Mouse (Mus musculus): ENCODE results near the gene Fbxl2.
"Not testable (repeated sequence)": the region's sequence is repeated elsewhere in the genome, so short reads cannot be mapped to it uniquely, and the experiment has no call there.

Fbxl2 gene

GRCm38 (mm10) chr9:114046028-114046427, at the start of gene Fbxl2:
Fbxl2 (minus strand) TSS chr9:114046191.
- DNase-seq = no peak

DNA sequence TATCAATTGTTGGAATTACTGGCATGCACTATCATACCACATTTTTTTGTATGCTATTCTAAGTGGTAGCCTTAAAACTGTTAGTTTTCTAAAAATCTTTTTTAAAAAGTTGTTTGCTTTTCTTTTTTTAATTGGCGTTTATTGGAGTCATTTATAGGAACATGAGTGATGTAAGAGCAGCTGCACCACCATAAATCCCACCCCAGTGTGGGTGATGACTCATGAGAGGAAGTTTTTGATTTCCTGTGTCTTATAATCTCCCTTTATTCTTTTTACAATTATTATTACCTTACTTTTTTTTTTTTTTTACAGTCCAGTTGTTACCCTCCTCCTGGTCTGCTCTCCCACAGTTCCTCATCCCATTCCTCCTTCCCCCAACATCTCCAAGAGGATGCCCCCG, 48.9 kb upstream of the Fbxl2 start:
- DNase-seq = no peak

- DNase-seq = peak in 1 of 2 experiments; percentile 30
Observed at GRCm38 (mm10) chr9:114092188-114092587, 46.2 kb upstream of the Fbxl2 start.

- not testable (repeated sequence) for DNase-seq
Observed at GRCm38 (mm10) chr9:114088885-114089284, 42.9 kb upstream of the Fbxl2 start.

DNA sequence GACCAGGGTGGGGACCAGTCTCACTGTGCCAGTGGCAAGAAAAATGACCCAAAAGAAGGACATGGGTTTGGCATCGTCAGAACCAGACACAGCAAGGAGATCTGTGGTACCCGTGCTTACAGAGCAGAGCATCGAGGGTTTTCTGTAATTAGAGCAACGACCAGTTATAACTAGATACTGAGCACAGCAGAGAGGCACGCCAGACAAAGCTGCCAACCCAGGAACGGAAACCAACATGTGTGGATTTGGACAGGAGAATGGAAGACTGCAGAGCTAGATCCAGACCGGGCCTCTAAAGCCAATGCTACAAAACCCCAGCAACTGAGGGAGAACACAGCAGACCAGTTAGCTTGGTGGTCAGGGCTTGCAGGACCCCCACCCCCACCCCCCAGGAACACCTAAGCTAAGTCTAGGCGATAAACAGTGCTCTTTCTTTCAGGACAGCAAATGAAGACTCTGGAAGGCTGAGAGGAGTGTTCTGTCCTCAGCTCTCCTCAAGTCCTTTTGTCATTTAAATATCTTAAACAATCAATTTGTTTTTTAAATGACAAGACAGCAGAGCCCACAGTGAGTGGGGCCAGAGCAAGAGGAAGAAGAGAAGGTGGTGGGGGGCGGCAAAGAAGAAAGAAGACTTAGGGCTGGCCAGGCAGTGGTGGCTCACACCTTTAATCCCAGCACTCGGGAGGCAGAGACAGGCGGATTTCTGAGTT, 41.3 kb upstream of the Fbxl2 start:
- DNase-seq = no peak

GRCm38 (mm10) chr9:114086422-114086821, 40.4 kb upstream of the Fbxl2 start:
- no peak for DNase-seq

DNA sequence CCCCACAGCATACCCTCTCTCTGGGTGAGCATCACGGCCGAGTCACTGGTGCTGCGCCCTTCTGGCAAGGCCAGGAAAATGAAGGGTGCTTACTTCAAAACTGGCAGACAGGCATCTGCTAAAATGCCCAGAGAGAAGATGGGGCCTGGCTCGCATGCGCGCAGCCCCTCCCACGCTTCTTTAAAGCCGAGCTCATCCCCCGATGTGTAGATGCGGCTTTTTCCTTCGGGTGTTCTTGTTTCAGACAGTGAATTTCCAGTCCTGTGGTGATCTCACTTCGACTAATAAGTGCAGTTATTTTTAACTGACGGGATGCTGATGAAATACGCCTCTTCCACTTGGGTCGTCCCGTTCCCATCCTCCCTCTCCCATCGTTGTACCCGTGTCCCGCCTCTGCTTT, 27.7 kb upstream of the Fbxl2 start:
- no peak for DNase-seq

DNA sequence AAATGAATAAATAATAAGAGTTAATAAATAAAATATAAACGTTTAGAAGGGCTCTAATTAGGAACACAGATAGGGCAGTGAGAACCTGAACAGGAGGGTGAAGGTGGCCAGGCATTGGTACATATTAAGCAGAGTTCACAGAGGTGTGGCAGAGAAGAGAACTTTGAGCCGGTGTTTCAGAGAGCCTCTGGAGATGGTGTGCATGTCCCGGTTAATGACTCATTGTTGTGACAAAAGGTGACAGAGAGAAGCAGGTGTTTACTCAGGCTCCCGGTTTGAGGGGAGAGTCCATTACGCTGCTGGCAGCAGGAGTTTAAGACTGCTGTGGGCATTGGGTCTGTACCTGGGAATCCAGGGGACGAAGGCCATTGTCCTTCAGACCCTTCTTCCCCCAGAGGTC, 23.4 kb upstream of the Fbxl2 start:
- DNase-seq = no peak

- DNase-seq = no peak
Observed at GRCm38 (mm10) chr9:114068494-114069053, 22.6 kb upstream of the Fbxl2 start.

DNA sequence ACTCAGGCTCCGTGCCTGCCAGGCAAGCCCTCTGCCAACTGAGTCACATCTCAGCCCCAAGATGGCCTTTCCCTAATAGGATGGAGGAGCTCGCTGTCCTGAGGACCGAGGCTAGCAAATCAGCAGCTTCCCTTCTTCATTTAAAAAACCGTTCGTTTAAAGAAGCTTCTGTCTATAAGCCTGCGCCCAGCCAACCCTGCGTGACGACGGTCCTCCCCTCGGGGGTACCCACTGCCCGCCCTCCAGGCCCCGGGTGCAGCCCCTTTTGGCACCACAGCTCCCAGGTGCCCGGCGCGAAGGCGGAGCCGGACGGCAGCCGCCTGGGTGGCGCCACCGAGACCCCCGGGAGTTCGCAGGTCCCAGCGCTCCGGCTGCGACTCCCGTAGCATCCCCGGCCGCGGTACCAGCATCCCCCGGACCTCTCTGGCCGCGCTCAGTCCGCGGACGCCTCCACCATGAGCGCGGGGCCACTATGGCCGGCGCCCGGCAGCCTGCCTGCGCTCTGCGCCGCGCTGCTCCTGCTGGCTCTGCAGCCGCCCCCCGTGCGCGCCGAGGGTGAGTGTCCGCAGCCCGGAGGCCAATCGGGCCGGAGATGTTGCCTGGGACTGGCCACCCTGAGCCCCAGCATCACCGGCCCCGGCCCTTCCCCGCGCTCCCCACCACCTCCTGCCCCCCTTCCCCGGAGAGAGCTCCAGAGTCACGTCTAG, 11.3 kb upstream of the Fbxl2 start, which contains the start of gene Susd5:
Susd5 (plus strand) TSS at position 51 of the 707 bp plus-strand sequence.
- peak in 1 of 2 experiments; percentile 19 for DNase-seq

DNA sequence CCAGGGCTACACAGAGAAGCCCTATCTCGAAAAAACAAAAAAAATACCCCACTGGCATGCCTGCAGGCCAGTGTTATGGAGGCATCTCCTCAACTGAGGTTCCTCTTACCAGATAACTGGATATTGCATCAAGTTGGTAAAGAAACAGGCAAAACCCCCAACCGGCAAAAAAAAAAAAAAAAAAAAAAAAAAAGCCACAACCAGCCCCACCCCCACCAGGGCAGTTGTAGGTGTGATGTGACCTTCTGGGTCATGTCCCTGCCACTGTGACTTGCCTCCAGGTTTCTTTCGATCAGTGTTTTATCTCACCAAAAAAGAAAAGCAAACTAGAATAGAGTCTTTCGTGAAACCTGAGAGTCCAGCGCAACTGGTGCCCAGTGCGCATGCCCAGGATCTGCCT, 6.9 kb upstream of the Fbxl2 start:
- DNase-seq = no peak

DNA sequence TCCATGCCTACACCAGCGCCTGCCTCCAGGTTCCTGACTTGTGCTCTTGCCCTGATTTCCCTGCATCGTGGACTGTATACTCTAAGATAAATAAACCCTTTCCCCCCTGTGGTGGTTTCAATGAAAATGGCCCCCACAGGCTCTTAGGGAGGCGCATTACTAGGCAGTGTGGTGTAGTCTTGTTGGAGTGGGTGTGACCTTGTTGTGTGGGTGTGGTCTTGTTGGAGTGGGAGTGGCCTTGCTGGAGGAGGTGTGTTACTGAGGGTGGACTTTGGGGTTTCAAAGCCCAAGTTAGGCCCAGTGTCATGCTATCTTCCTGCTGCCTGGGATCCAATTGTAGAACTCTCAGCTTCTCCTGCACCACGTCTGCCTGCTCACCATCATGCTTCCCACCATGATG, 6.0 kb upstream of the Fbxl2 start:
- no peak for DNase-seq

DNA sequence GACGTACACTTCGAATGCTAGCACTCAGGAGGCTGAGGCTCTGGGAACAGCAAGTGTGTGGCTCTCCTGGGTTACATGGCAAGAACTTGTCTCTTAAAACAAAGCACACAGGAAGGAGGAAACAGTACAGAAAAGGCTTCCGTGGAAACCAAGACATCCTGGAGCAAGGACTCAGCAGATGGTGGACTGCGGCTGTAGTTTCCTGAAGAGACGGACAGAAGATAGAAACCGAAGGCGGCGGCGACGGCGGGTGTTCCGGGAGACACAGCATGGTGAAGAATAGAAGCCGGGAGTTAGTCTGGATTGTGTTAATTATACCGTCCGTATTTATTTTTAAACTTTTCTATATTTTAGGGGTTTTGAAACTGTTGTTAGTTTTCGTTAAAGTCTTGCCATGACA, 4.8 kb upstream of the Fbxl2 start:
- DNase-seq = no peak

GRCm38 (mm10) chr9:114050106-114050505, 4.1 kb upstream of the Fbxl2 start:
- DNase-seq = no peak

- DNase-seq = no peak
Observed at GRCm38 (mm10) chr9:114046676-114047075, 685 bp upstream of the Fbxl2 start.

DNA sequence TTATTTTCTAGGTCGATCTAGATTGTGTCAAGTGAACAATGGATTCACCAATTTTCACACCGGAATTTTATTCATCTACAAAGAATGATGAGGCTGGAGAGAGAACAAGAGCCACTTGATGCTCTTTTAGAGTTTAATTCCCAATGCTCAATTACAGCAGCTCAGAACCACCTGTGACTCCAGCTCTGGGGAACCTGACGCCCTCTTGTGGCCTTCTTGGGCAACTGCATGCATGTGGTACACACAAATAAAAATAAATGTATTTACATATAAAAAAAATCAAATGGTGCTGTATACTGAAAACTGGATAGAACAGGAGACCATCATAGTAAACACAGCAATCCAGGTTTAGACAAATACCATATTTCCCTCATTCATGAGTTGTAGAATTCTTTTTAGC, 1.5 kb downstream of the Fbxl2 start:
- no peak for DNase-seq

- DNase-seq = no peak
Observed at GRCm38 (mm10) chr9:114042490-114042889, 3.5 kb downstream of the Fbxl2 start.

GRCm38 (mm10) chr9:114040945-114041344, 5.0 kb downstream of the Fbxl2 start:
- no peak for DNase-seq

GRCm38 (mm10) chr9:114026261-114026934, 19.6 kb downstream of the Fbxl2 start:
- DNase-seq = peak; percentile 92 to 93

GRCm38 (mm10) chr9:114025846-114026245, 20.1 kb downstream of the Fbxl2 start:
- DNase-seq = peak in 1 of 2 experiments; percentile 20

DNA sequence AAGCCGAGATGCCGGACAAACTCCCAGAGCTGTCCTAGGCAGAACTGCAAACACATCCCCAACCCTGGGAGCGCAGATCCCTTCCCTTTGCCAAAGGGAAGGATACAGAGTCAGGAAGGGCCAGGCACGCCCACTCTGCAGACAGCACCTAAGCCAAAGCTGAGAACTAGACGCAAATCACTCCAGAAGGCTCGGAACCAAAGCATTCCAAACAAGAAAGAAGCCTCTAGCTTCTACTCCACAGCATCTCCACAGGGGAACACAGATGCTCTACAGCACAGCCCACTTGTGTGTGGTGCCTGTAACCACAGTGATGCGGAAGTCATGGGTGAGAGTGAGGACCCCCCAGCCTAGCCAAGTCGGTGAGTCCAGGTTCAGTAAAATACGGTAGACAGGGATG, 20.8 kb downstream of the Fbxl2 start:
- DNase-seq = no peak

DNA sequence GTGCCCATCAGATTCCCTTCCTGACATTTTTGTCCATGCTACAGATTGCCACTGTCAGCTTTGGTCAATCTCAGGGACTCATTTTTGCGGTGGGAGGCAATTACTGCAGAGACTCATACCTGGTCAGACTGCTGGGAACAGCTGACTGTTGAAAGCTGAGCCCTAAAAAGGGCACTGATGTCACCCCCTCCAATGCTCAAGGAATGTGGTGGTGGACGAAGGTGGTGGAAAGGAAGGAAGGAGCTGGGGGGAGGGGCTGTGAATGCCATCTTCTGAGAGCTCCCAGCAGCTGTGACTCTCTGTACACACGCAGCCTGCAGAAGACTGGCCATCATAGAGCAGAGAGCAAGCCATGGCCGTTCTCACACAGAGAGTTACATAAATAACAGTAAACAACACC, 23.9 kb downstream of the Fbxl2 start:
- no peak for DNase-seq

DNA sequence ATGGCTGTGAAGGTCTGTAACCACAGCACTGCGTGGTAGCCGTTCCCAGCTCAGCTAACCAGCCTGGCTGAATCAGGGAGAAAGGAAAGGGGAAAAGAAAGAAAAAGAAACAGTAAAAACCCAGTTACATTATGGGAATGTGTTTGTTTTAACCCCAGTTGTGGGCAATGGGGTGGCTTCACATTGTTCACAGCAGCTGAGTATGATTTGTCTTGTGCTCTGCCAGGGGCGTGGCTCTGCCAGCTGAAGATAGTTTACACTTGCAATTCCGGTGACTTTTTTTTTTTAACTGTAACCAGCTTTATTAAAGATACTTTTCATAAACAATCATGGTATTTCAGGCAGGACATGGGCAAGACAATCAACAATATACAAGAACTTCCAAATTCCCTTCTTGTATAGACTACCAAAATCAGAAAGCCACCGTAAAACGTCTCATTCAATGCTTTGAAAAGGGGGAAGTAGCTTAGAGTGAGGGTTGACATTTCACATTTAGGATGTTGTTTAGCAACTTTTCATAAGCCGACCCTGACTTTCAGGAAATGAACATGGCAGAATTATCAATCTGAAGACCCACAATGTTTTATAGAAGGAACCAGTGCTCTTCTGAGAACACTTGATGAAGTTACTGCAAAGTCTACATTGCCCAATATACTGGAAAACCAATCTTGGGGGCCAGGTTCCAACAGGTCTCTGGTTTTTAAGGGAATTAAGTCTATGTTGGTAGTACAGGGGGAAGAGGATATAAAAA, 26.8 kb downstream of the Fbxl2 start:
- no peak for DNase-seq

Measured in cerebellum, postnatal 14 days (tissue).